Mouse (Mus musculus): ENCODE results near the gene Snx21. TPM values are rescaled to one million over a fixed set of nuclear protein-coding genes. Genes with fewer than 3 reads are reported as not detected.
"Not testable (repeated sequence)": the region's sequence is repeated elsewhere in the genome, so short reads cannot be mapped to it uniquely, and the experiment has no call there.

Gene Snx21
- polyA plus RNA-seq, 1 experiment from 2014 or later = 26.7 TPM

DNA sequence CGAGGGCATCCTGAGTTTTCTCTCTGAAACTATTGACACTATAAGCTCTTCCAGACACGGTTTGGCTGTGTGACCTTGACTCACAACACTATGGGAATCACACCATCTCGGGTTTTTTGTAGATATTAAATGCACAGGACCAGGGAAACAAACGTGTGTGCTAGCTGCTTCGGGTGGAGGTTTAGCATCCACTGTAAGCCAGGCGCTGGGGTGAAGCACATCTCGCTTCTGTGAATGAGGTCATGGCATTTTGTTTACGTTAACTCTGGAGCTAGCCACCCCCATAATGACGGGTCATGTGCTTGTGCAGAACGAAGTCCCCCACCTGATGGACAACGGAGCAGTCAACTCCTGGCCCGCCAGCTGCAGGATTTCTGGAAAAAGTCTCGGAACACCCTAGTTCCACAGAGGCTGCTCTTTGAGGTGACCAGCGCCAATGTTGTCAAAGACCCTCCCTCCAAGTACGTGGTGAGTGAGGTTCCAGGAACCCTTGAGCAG, 814 bp downstream of the Snx21 start:
- H3K36me3 ChIP-seq = peaks cover 34% of the 10 kb centered on the region
- H3K27me3 ChIP-seq (replicated peaks) = no peaks in the 10 kb centered on the region
- H3K4me2 ChIP-seq = peak overlapping the region; percentile 87
- H3K9me3 ChIP-seq = no peaks in the 10 kb centered on the region
- 4% methylated on average over 15 of the region's 15 CpGs for WGBS
- H3K4me1 ChIP-seq = peaks cover 36% of the 10 kb centered on the region
- peak overlapping the region; percentile 80 for H3K4me3 ChIP-seq
- 0 out of 2 replicates have a peak, but pooled peaks have one; percentile 2 for ATAC-seq (ENCODE audit: extremely low read depth, insufficient number of reproducible peaks, low FRiP score, low TSS enrichment)
- H3K9ac ChIP-seq = peak overlapping the region; percentile 95
- peak overlapping the region; percentile 95 for H3K27ac ChIP-seq (replicated peaks)

DNA sequence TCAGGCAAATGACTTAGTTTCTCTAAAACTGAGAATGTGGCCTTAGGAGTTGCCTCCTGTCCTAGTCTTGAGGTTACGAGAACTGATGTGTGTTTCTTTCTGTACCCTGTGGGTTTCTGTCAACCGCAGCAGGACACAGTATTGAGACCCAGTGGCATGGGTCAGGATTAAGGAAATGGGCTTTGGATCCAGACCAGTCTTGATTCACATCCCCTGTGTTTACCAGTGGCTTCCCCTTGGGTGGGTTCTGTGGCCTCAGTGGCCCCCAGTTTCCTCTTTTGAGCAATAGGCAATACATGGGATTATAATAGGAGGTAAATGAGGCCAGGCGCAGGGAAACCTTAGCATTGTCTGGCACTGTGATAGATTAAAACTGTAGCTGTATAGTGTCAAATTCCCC, 1.4 kb downstream of the Snx21 start:
- peaks cover 36% of the 10 kb centered on the region for H3K4me1 ChIP-seq
- H3K4me2 ChIP-seq = peak overlapping the region; percentile 87
- H3K36me3 ChIP-seq = peaks cover 40% of the 10 kb centered on the region
- ATAC-seq (ENCODE audit: extremely low read depth, insufficient number of reproducible peaks, low FRiP score, low TSS enrichment) = no peak
- H3K9ac ChIP-seq = peak overlapping the region; percentile 95
- H3K27me3 ChIP-seq (replicated peaks) = no peaks in the 10 kb centered on the region
- 81% methylated on average over 3 of the region's 3 CpGs for WGBS
- H3K27ac ChIP-seq (replicated peaks) = peak overlapping the region; percentile 95
- no peaks in the 10 kb centered on the region for H3K9me3 ChIP-seq
- H3K4me3 ChIP-seq = peak overlapping the region; percentile 80

DNA sequence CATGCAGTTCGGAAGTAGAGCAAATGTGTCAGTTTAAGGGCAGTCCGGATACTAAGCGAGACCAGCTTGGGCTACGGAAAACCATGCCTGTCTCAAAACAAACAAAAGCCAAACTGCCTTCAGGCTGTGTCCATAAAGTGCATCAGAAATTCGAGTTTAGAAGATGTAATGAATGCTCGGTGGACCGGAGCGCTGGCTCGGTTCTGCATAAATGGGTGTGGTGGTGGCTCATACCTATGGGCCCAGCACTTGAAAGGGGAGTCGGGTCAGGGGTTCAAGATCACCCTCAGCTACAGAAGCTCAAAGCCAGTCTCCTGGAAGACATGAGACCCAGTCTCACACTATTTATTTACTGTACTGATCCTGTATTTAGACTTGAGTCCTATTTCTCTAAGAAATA, 2.2 kb downstream of the Snx21 start:
- Histone ChIP-seq H3K9me3 (no peaks in the 10 kb centered on the region), H3K36me3 (peaks cover 47% of the 10 kb centered on the region), H3K4me3 (no peak overlapping the region), H3K27me3 (replicated peaks) (no peaks in the 10 kb centered on the region), H3K27ac (replicated peaks) (no peak overlapping the region), H3K4me1 (peaks cover 36% of the 10 kb centered on the region), H3K9ac (peak overlapping the region; percentile 28; the same call in 1 of the 2 replicates), H3K4me2 (peak overlapping the region; percentile 87)
- ATAC-seq (ENCODE audit: extremely low read depth, insufficient number of reproducible peaks, low FRiP score, low TSS enrichment) = no peak
- WGBS = 84% methylated on average over 10 of the region's 10 CpGs

DNA sequence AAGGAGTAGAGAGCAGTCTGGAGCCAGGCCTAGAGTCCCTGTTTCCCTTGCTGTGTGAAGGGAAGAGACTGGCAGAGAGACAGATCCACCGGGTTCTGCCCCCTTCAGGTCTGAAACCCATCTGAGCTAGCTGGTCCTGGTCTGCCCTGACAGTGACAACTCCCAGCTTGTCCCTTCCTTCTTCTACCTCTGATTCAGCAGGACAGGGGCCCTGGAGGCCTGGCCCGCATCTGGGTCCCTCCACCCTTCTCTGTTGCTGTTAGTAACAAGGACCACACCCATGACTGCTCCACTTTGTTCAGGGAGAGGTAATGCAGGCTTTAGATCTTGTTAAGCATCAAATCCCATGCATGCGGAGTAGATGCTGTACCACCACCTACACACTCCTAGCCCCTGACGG, 2.8 kb downstream of the Snx21 start:
- H3K4me3 ChIP-seq = no peak overlapping the region
- WGBS = 59% methylated on average over 4 of the region's 4 CpGs

DNA sequence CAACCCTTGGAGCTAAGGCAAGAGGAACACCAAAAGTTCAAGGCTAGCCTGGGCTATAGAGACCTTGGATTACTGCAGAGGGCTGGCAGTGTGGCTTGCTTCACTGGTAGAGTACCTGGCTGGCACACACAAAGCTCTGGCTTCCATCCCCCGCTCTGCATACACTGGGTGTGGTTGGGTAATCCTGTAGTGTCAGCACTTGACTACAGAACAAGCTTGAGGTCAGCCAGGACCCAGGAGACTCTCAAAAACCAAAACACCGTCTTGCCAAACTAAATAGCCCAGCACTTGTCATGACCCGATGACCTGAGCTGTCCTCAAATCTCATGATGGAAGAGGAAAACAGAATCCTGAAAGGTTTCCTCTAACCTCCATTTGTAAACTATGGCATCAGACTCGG, 4.8 kb downstream of the Snx21 start:
- no peak for ATAC-seq (ENCODE audit: extremely low read depth, insufficient number of reproducible peaks, low FRiP score, low TSS enrichment)
- no peaks in the 10 kb centered on the region for H3K9me3 ChIP-seq
- H3K9ac ChIP-seq = no peak overlapping the region
- no peak overlapping the region for H3K4me3 ChIP-seq
- no peak overlapping the region for H3K27ac ChIP-seq (replicated peaks)
- peaks cover 70% of the 10 kb centered on the region for H3K36me3 ChIP-seq
- peaks cover 42% of the 10 kb centered on the region for H3K4me1 ChIP-seq
- H3K27me3 ChIP-seq (replicated peaks) = no peaks in the 10 kb centered on the region
- WGBS = 69% methylated on average over 4 of the region's 4 CpGs
- H3K4me2 ChIP-seq = no peak overlapping the region

More for the DNA sequence above, 2.8 kb downstream of the Snx21 start:
- ATAC-seq (ENCODE audit: extremely low read depth, insufficient number of reproducible peaks, low FRiP score, low TSS enrichment) = no peak
- Histone ChIP-seq H3K27ac (replicated peaks) (no peak overlapping the region), H3K4me2 (no peak overlapping the region), H3K4me1 (peaks cover 42% of the 10 kb centered on the region), H3K27me3 (replicated peaks) (no peaks in the 10 kb centered on the region), H3K9ac (peak overlapping the region; percentile 30; the same call in 1 of the 2 replicates), H3K36me3 (peaks cover 54% of the 10 kb centered on the region), H3K9me3 (no peaks in the 10 kb centered on the region)

DNA sequence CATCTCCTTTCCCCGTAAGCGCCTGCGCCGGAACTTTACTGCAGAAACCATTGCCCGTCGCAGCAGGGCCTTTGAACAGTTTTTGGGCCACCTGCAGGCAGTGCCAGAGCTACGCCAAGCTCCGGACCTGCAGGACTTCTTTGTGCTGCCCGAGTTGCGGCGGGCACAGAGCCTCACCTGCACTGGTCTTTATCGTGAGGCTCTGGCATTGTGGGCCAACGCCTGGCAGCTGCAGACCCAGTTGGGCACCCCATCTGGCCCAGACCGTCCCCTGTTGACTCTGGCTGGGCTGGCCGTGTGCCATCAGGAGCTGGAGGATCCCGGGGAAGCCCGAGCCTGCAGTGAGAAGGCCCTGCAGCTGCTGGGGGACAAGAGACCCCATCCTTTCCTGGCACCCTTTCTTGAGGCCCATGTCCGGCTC, 6.2 kb downstream of the Snx21 start:
- WGBS = 90% methylated on average over 18 of the region's 18 CpGs
- peaks cover 84% of the 10 kb centered on the region for H3K36me3 ChIP-seq

DNA sequence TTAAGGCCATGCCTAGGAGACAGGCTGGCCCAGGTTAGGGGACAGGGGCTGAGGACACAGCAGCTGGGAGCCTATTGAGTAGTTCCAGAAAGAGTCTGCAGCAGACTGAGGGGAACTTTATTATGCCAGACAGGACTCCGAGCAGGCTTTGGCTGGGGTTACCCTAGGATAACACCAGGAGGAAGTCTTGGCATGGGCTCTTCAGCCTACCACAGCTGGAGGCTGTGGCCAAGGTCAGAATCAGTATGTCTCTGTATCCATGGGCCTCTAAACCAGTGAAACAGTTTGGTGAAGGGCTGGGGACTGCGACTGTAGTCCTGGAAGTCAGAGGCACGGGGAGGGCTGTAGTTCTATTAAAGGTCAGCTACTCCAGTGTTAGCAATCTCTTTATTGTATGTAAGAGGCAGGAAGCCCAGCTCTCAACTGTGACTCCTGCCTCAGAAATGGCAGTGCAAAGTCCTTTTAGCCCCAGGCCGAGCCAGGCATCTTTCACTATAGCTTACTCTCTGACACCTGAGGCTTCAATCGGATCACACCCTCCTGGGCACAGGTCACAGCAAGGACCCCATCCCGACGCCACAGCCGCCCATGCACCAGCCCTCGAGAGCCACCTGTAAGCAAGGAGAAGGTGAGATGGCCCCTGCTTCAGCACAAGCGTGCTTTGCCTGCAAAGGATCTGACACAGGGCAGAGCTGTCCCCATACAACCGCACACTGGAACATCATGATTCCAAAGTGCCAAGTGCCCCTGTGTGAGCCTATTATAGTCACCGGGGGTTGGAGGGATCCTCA, 7.0 kb downstream of the Snx21 start:
- no peak for ATAC-seq (ENCODE audit: extremely low read depth, insufficient number of reproducible peaks, low FRiP score, low TSS enrichment)
- Histone ChIP-seq H3K27me3 (replicated peaks) (no peaks in the 10 kb centered on the region), H3K36me3 (peaks cover 89% of the 10 kb centered on the region), H3K9ac (no peak overlapping the region), H3K4me2 (no peak overlapping the region), H3K27ac (replicated peaks) (peak overlapping the region; percentile 75), H3K9me3 (no peaks in the 10 kb centered on the region), H3K4me3 (no peak overlapping the region), H3K4me1 (peaks cover 30% of the 10 kb centered on the region)
- WGBS = 84% methylated on average over 12 of the region's 12 CpGs

More for the DNA sequence above, 6.2 kb downstream of the Snx21 start:
- no peak overlapping the region for H3K27ac ChIP-seq (replicated peaks)
- H3K4me3 ChIP-seq = no peak overlapping the region
- no peaks in the 10 kb centered on the region for H3K9me3 ChIP-seq
- no peak for ATAC-seq (ENCODE audit: extremely low read depth, insufficient number of reproducible peaks, low FRiP score, low TSS enrichment)
- no peak overlapping the region for H3K4me2 ChIP-seq
- no peaks in the 10 kb centered on the region for H3K27me3 ChIP-seq (replicated peaks)
- peaks cover 37% of the 10 kb centered on the region for H3K4me1 ChIP-seq
- H3K9ac ChIP-seq = no peak overlapping the region

DNA sequence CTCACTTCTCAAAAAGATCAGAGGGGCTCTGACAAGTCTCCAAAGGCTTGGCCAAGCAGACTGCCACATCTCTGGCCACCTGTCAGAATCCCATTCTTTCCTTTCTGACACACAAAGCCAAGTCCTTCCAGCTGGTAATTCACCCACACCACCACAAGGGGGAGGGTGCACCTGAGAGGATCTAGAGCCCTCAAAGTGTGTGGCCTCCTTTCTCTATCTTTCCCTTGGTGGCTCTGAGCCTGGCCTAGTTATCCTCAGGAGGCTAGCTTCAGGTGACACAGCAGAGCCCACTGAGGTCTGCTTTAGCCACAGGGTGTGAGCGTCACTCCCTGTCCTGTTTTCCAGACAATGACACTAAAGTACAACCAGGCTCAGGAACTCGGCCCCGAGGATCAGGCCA, 7.6 kb downstream of the Snx21 start:
- Histone ChIP-seq H3K4me2 (no peak overlapping the region), H3K4me3 (no peak overlapping the region), H3K4me1 (peaks cover 24% of the 10 kb centered on the region), H3K27ac (replicated peaks) (peak overlapping the region; percentile 75), H3K9me3 (no peaks in the 10 kb centered on the region), H3K9ac (peak overlapping the region; percentile 29; the same call in 1 of the 2 replicates), H3K27me3 (replicated peaks) (no peaks in the 10 kb centered on the region), H3K36me3 (peaks cover 92% of the 10 kb centered on the region)
- ATAC-seq (ENCODE audit: extremely low read depth, insufficient number of reproducible peaks, low FRiP score, low TSS enrichment) = no peak
- WGBS = 47% methylated on average over 3 of the region's 3 CpGs

DNA sequence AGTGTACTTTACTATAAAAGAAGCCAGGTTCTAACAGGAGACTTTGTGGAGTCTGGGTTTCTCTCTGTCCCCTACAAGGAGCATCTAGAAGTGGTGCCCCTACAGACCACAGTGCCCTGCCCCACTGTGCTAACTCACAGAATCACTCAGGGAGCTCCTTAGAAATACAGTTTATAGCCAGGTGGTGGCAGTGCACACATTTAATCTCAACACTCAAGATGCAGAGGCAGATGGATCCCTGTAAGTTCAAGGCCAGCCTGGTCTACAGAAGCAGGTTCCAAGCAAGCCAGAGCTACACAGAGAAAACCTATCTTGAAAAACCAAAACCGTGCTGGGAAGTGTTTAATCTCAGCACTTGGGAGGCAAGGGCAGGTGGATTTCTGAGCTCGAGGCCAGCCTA, 8.1 kb downstream of the Snx21 start:
- peaks cover 92% of the 10 kb centered on the region for H3K36me3 ChIP-seq
- peaks cover 19% of the 10 kb centered on the region for H3K4me1 ChIP-seq
- H3K9me3 ChIP-seq = no peaks in the 10 kb centered on the region
- peak overlapping the region; percentile 75 for H3K27ac ChIP-seq (replicated peaks)
- no peaks in the 10 kb centered on the region for H3K27me3 ChIP-seq (replicated peaks)
- peak overlapping the region; percentile 57; the same call in 1 of the 2 replicates for H3K9ac ChIP-seq
- no peak overlapping the region for H3K4me2 ChIP-seq
- WGBS = 90% methylated on average over 2 of the region's 2 CpGs
- H3K4me3 ChIP-seq = no peak overlapping the region
- no peak for ATAC-seq (ENCODE audit: extremely low read depth, insufficient number of reproducible peaks, low FRiP score, low TSS enrichment)

DNA sequence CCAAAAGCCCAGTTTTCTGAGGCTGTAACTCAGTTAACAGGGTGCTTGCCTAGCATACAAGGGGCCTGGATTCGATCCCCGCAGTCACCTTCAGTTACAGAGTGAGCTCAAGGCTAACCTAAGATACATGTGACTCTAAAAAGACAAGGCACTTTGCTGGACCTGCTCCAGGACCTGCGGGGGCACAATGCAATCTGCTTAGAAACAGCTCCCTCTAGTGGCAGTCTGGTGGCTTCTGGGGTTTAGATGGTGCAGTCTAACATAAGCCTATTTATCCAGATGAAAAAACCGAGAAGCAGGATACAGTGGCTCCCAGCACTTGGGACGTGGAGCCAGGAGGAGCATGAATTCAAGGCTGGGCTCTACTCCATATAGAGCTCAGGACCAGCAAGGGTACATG, 8.7 kb downstream of the Snx21 start:
- H3K36me3 ChIP-seq = peaks cover 93% of the 10 kb centered on the region
- WGBS = 29% methylated on average over 5 of the region's 5 CpGs
- peaks cover 16% of the 10 kb centered on the region for H3K4me1 ChIP-seq
- H3K9ac ChIP-seq = no peak overlapping the region
- no peaks in the 10 kb centered on the region for H3K9me3 ChIP-seq
- ATAC-seq (ENCODE audit: extremely low read depth, insufficient number of reproducible peaks, low FRiP score, low TSS enrichment) = no peak
- H3K27ac ChIP-seq (replicated peaks) = peak overlapping the region; percentile 75
- H3K4me2 ChIP-seq = no peak overlapping the region
- H3K27me3 ChIP-seq (replicated peaks) = no peaks in the 10 kb centered on the region
- no peak overlapping the region for H3K4me3 ChIP-seq

DNA sequence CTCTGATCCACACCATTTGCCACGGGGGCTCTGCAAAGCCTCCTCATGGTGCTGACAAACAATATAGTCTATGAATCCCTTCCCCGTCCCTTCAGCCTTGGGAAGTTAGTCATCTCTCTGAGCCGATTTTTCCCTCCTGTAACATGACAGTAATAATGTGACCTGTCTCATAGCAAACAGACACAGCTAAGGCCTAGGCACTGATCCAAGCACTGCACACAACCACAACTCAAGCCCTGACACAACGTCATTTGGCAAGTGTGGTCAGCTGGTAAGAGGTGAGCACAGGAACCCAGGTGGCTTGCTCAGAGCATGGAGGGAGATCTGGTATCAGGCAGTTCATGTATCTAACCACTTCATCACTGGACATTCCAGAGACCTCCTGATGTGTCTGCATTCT, 10.2 kb downstream of the Snx21 start:
- ATAC-seq (ENCODE audit: extremely low read depth, insufficient number of reproducible peaks, low FRiP score, low TSS enrichment) = no peak
- Histone ChIP-seq H3K27me3 (replicated peaks) (no peaks in the 10 kb centered on the region), H3K4me3 (no peak overlapping the region), H3K36me3 (peaks cover 92% of the 10 kb centered on the region), H3K9me3 (no peaks in the 10 kb centered on the region), H3K9ac (no peak overlapping the region), H3K4me2 (no peak overlapping the region), H3K27ac (replicated peaks) (no peak overlapping the region), H3K4me1 (peaks cover 16% of the 10 kb centered on the region)
- 76% methylated on average over 4 of the region's 4 CpGs for WGBS

DNA sequence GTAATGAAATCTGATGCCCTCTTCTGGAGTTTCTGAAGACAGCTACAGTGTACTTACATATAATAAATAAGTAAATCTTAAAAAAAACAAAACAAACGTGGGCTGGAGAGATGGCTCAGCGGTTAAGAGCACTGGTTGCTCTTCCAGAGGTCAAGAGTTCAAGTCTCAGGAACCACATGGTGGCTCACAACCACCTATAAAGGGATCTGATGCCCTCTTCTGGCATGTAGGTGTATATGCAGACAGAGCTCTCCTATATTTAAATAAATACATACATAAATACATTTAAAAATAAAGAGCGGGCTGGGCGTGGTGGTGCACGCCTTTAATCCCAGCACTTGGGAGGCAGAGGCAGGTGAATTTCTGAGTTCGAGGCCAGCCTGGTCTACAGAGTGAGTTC, 12.9 kb downstream of the Snx21 start:
- H3K36me3 ChIP-seq = peaks cover 85% of the 10 kb centered on the region
- H3K4me3 ChIP-seq; H3K9ac ChIP-seq; H3K4me2 ChIP-seq; H3K27me3 ChIP-seq (replicated peaks); H3K27ac ChIP-seq (replicated peaks); ATAC-seq (ENCODE audit: extremely low read depth, insufficient number of reproducible peaks, low FRiP score, low TSS enrichment); H3K9me3 ChIP-seq: not testable (repeated sequence)
- 76% methylated on average over 6 of the region's 6 CpGs for WGBS
- H3K4me1 ChIP-seq = peaks cover 16% of the 10 kb centered on the region

Measured in heart, embryonic 13.5 days (tissue).